Mouse (Mus musculus) megakaryocyte progenitor cell, adult 5-6 weeks (primary cell): ENCODE data around the gene Zfp91. TPM values are rescaled to one million over a fixed set of nuclear protein-coding genes. Genes with fewer than 3 reads are reported as not detected.
A peak's percentile ranks its signal among the peaks of the same experiment; 100 is the strongest.
"Not testable (repeated sequence)": the region's sequence is repeated elsewhere in the genome, so short reads cannot be mapped to it uniquely, and the experiment has no call there.

Source experiments
- ATAC-seq: replicated peaks from 2 replicates; pipeline ENCODE4 v1.8.0; 2016; ENCODE audit warnings: mild to moderate bottlenecking, moderate TSS enrichment, inconsistent platforms; ENCODE audit not compliant: poor library complexity
- total RNA-seq, 2 experiments: library from RNA; stranded (forward) in 1 of 2; stranded (reverse) in 1 of 2; fragments of 157-497, 149-512 nt in 1 of 2; fragments of 200-1000 nt in 1 of 2; gene quantifications; 2 replicates each; pipeline versions ENCODE4 v1.2.3 to v1.2.4; 2015 to 2017

Zfp91 gene
- total RNA-seq, 2 experiments from 2014 or later = 70.4 to 85.2 TPM

- peak; percentile 49 for ATAC-seq
Observed at GRCm38 (mm10) chr19:12794056-12795044, 1.6 kb downstream of the Zfp91 start.

DNA sequence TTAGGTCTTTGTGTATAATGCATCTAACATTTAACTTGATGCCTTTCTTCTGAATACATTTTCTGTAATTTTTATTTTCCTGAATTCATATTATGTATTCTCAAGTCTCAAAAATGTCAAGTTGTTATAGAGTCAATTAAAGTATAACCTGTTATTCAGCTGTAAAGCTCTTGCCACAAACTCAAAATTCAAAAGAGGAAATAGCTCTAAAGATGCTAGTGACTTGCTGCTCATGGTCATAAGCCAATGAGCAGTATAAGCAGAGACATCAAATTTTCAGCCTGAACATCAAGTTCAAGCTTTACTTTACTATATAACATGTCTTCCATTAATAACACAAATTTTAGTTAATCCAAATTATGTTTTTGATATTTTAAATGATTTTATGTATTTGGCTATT lies 3.6 kb downstream of the Zfp91 start:
- ATAC-seq = no peak

DNA sequence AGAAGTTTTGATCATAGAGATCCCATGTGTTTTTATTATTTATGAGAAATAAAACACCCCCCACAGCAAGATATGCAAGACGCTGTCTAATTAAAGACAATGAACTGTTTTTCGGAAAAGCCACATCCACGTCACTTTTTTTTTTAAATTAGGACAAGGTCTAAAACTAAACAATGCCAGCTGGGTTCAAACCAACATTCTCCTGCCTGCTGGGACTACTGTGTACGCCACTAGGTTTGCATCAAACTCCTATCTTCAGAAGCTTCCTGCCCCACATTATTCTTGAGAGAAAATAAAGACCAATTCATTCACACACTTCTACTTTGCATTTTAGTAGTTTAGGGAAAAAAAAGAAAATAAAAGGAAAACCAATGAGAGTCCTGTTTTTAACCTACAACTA lies 8.2 kb downstream of the Zfp91 start:
- no peak for ATAC-seq

- no peak for ATAC-seq
Observed at GRCm38 (mm10) chr19:12786803-12787395, 9.0 kb downstream of the Zfp91 start.

DNA sequence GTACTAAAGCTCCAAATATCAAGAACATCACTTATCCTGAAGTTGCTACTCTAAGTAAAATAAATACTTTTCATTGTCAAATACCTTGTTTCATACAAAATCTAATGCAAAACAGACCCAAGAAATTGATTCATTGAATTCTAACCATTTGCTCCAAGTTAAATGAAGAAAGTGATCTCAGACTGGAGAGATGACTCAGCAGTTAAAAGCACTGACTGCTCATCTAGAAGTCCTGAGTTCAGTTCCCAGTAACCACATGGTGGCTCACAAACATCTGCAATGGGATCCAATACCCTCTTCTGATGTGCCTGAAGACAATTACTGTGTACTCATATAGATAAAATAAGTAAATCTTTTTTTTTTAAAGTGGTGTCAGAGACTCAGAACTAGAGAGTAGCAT lies 15.5 kb downstream of the Zfp91 start:
- no peak for ATAC-seq

DNA sequence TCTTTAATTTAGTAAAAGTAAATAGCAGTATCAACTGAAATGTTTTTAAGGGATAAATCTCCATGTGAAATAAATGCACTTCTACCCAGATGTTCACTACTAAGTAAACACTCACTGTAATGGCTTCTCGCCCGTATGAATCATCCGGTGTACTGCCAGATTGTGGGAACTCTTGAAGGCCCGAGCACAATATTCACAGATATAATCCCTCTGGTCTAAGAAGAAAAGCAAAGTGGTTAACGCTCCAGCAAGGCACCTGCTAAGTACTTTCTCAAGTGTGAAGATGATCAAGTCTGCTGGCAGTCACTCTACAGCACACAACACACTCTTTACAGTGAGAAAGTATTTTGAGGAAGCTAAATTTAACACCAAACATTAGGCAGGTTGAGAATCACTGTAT lies 25.0 kb downstream of the Zfp91 start:
- ATAC-seq = no peak

- ATAC-seq = no peak
Observed at GRCm38 (mm10) chr19:12765308-12765707, 30.6 kb downstream of the Zfp91 start, which contains the start of gene Cntf. Cntf (minus strand) TSS chr19:12765632.

DNA sequence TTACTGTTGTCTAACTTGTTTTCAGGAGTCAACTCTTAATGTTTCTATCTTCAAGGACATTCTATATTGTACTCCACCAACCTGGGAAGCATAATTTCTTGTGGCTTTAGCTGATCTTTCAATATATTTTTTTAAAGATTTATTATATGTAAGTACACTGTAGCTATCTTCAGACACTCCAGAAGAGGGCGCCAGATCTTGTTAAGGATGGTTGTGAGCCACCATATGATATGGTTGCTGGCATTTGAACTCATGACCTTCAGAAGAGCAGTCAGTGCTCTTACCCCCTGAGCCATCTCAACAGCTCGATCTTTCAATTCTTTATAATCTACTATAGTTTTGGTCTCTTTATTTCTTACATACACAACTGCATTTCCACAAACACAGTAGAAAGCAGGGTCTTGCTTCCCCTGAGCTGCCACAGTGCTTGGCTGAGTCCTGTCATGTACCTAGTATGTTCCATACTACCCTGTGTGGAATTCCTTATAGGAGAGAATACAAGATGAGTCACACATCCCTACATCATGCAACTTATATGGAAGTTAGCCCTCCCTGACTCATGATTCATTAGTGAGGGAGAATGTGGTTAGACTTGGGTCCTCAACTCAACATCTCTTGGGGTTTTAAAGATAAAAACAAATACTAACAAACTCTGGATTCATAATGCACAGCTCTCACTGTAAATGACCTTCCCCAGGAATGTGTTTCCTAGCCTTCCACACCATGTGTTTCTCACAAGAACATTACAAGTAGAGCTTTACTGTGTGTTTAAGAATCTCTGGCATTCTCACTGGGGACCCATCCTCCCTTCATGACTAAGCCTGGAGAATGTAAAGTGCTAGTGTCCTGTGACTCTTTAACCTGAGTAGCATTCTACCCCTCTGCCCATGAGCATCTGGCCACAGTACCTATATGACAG lies 33.5 kb downstream of the Zfp91 start:
- peak; percentile 14; the same call in 1 of the 2 replicates for ATAC-seq

DNA sequence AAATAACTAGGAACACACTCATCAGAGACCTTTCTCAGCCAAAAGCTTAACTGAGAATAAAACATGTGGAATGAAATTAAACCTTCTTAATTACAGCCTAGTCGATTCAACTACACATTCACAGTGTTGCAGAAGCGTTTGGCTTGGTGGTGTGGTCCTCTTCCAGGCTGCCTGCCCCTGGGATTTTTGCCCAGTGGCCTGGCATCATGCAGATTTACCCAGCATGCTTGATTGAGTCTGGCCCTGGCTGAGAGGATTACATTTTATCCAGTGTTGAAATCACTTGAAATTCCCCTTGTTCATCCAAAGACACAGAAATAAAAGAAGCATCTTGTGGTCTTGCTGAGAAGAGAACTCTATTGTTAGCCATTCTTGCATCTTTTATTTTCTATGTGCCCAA lies 36.3 kb downstream of the Zfp91 start:
- ATAC-seq = no peak

DNA sequence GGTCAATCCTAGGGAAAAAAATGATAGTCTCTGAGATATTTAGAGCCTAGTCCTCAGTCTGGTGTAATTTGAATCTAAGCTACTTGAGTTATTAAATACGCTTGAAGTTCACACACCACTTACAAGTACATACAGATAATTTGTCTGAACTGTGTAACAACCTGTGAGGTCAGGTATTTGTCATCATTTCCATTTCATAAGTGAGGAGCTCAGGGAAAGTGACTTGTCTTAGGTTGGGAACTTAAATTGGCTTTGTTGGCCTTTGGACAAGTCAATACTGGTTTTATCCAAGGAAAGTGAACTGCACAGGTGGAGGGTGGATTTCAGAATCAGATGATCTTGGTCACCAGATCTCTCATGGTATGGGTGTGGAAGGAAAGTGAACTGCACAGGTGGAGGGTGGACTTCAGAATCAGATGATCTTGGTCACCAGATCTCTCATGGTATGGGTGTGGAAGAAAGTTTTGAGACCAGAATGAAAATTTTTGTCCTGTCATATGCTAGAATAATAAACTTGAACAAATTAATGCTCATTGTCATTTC lies 36.9 kb downstream of the Zfp91 start:
- no peak for ATAC-seq

DNA sequence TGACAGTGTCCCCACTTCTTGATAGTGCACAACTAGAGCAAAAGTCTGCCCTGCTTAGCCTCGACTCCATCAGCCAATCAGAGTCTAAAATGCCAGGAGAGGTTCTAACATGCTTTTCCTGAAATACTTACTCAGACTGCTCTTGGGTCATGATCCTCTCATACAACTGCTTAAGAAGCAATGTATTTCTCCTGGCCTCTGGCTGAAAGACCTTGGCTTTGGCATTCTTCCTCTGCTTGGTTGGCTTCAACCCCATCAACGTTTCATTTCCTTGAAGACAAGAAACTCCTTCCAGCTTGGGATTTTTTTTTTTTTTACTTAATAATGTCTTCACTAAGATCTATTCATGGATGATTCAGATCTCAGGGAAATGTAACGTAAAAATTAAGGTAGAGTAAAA lies 39.6 kb downstream of the Zfp91 start:
- ATAC-seq = no peak

- ATAC-seq = no peak
Observed at GRCm38 (mm10) chr19:12731950-12732349, 64.0 kb downstream of the Zfp91 start.

- no peak for ATAC-seq
Observed at GRCm38 (mm10) chr19:12731036-12731435, 64.9 kb downstream of the Zfp91 start.

- ATAC-seq = no peak
Observed at GRCm38 (mm10) chr19:12725851-12726250, 70.1 kb downstream of the Zfp91 start.

DNA sequence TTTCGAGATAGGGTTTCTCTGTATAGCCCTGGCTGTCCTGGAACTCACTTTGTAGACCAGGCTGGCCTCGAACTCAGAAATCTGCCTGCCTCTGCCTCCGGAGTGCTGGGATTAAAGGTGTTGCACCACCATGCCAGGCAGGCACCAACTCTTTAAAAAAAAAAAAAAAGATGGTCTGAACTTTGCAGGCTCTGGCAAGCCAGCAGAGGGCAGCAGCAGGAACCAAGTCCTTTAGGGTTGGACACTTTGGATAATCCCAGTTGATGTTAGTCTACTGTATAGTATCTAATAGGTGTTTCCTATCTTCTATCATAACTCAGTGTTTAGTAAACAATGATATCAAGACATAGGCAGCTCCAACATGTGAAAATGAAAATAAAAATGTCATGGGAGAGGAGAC lies 73.6 kb downstream of the Zfp91 start:
- peak; percentile 93 for ATAC-seq

DNA sequence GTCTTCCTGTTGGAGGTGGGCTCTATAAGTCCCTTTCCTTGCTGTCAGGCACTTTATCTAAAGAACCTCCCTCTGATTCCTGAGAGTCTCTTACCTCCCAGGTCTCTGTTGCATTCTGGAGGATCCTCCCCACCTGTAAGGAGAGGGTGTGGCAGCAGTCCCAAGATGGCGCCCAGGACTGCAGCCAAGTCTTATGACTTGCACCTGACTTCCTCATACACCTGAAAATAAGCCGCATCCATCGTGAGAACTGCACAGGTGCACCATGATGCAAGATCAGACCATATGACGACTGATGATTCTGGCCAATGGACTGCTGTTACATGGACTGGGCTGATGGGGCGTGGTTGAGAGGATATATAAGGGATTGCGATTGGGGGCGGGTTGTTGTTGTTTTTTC lies 74.3 kb downstream of the Zfp91 start:
- ATAC-seq = not testable (repeated sequence)

DNA sequence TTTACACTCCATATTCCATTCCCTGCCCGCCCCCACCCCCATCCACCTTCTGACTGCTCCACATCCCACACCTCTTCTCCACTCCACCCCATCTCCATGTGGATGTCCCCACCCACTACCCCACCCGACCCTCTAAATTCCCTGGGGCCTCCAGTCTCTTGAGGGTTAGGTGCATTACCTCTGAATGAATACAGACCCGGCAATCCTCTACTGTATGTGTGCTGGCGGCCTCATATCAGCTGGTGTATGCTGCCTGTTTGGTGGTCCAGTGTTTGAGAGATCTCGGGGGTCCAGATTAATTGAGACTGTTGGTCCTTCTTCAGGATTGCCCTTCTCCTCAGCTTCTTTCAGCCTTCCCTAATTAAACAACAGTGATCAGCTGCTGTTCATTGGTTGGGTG lies 75.0 kb downstream of the Zfp91 start:
- ATAC-seq = not testable (repeated sequence)

DNA sequence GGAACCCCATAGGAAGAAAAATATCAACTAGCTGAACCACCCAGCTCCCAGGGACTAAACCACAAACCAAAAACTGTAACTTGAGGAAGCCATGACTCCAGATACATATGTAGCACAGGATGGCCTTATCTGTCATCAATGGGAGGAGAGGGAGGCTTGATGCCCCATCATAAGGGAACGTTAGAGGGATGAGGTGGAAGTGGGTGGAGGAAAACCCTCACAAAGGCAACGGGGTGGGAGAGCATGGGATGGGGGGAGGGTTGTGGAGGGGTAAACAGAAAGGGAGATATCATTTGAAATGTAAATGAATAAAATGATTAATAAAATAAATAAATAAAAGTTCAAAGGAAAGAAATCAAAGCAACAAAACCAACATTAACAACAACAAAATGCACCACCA lies 75.5 kb downstream of the Zfp91 start:
- ATAC-seq = no peak

- no peak for ATAC-seq
Observed at GRCm38 (mm10) chr19:12719189-12719588, 76.7 kb downstream of the Zfp91 start.
